Mouse (Mus musculus) CH12.LX (cell line): ENCODE measurements at regions not wholly inside any gene's neighbourhood (a gene's known extent, or its start where the extent isn't known, plus 50 kb on each side); places are given as distances from the start of the nearest gene placed in this dataset.

ENCODE experiments used
- DNase-seq: peaks from one replicate; pipeline ENCODE4 v3.0.0-alpha.2; 2013; ENCODE audit errors: extremely low read depth
- H3K27ac ChIP-seq: 2 replicates; pipeline ENCODE4 v1.5.1; 2012; ENCODE audit warnings: low read depth, mild to moderate bottlenecking, control low read depth, moderate library complexity; ENCODE audit not compliant: insufficient read depth
- H3K27me3 ChIP-seq: replicated peaks from 2 replicates; pipeline ENCODE3; 2012; ENCODE audit warnings: inconsistent platforms
- H3K36me3 ChIP-seq, 2 experiments: replicated peaks in 1 of 2; 2 replicates each; pipeline versions ENCODE3 to v1.6.1; 2012; ENCODE audit warnings: inconsistent platforms in 1 of 2, low read length in 1 of 2, mild to moderate bottlenecking in 1 of 2, mixed read lengths in 1 of 2, moderate library complexity in 1 of 2; ENCODE audit not compliant: control insufficient read depth in 1 of 2, insufficient read depth in 1 of 2
- H3K4me1 ChIP-seq, 2 experiments: 2 replicates each; pipeline ENCODE4 v1.6.1; 2012; ENCODE audit warnings: inconsistent platforms in 1 of 2, moderate library complexity in 1 of 2; ENCODE audit not compliant: insufficient read depth in 2 of 2, control insufficient read depth in 1 of 2
- H3K4me2 ChIP-seq: 2 replicates; pipeline ENCODE4 v1.6.1; 2012; ENCODE audit warnings: low read depth, mild to moderate bottlenecking, control low read depth; ENCODE audit not compliant: poor library complexity, insufficient read depth, severe bottlenecking
- H3K4me3 ChIP-seq, 3 experiments: fragments of 150-350 bp in 1 of 3; sonication (generic) in 1 of 3; replicated peaks in 1 of 3; 2 replicates each; pipeline versions ENCODE3 to v1.5.1; 2011 to 2012; ENCODE audit warnings: low read depth in 2 of 3, low read length in 2 of 3, mild to moderate bottlenecking in 2 of 3, moderate library complexity in 2 of 3, control low read depth in 1 of 3, improper control_type of control experiment in 1 of 3, inconsistent platforms in 1 of 3, mixed read lengths in 1 of 3; ENCODE audit not compliant: poor library complexity in 1 of 3
- H3K79me2 ChIP-seq: replicated peaks from 2 replicates; pipeline ENCODE4 v1.6.1; 2012; ENCODE audit warnings: mild to moderate bottlenecking, moderate library complexity; ENCODE audit not compliant: control insufficient read depth, poor library complexity, insufficient read depth, severe bottlenecking; ENCODE audit errors: extremely low read depth
- H3K9ac ChIP-seq: 2 replicates; pipeline ENCODE4 v1.6.1; 2012; ENCODE audit warnings: low read depth, mild to moderate bottlenecking, control low read depth, moderate library complexity; ENCODE audit not compliant: insufficient read depth
- H3K9me3 ChIP-seq: replicated peaks from 2 replicates; pipeline ENCODE3; 2012; ENCODE audit warnings: low read length, inconsistent platforms, mixed read lengths
- BHLHE40 ChIP-seq: IDR thresholded peaks from 2 replicates; pipeline ENCODE4 v1.6.1; 2011; ENCODE audit warnings: mild to moderate bottlenecking, low read depth, low read length, improper control_type of control experiment
- CHD1 ChIP-seq: IDR thresholded peaks from 2 replicates; pipeline ENCODE4 v1.6.1; 2012; ENCODE audit warnings: low read depth, low read length, improper control_type of control experiment, inconsistent platforms
- CHD2 ChIP-seq: IDR thresholded peaks from 2 replicates; pipeline ENCODE4 v1.6.1; 2011; ENCODE audit warnings: low read length, improper control_type of control experiment
- CTCF ChIP-seq, 2 experiments: IDR thresholded peaks in 1 of 2; conservative IDR thresholded peaks in 1 of 2; 2 replicates each; pipeline ENCODE4 v1.5.1; 2011 to 2012; ENCODE audit warnings: low read depth in 2 of 2, low read length in 2 of 2, improper control_type of control experiment in 1 of 2, inconsistent platforms in 1 of 2, mild to moderate bottlenecking in 1 of 2, moderate library complexity in 1 of 2
- E2F4 ChIP-seq: IDR thresholded peaks from 2 replicates; pipeline ENCODE4 v1.6.1; 2011; ENCODE audit warnings: low read depth, low read length, improper control_type of control experiment; ENCODE audit not compliant: insufficient replicate concordance
- ELF1 ChIP-seq: IDR thresholded peaks from 2 replicates; pipeline ENCODE4 v1.6.1; 2014; ENCODE audit warnings: low read depth, mild to moderate bottlenecking, inconsistent platforms, low read length, improper control_type of control experiment
- EP300 ChIP-seq: IDR thresholded peaks from 2 replicates; pipeline ENCODE4 v1.6.1; 2011; ENCODE audit warnings: low read length, improper control_type of control experiment
- ETS1 ChIP-seq: conservative IDR thresholded peaks from 2 replicates; pipeline ENCODE4 v1.6.1; 2012; ENCODE audit warnings: low read depth, mild to moderate bottlenecking, inconsistent platforms, low read length, improper control_type of control experiment, moderate library complexity
- GABPA ChIP-seq: IDR thresholded peaks from 2 replicates; pipeline ENCODE4 v1.6.1; 2012; ENCODE audit warnings: low read depth, low read length, improper control_type of control experiment, inconsistent platforms; ENCODE audit not compliant: insufficient replicate concordance
- HCFC1 ChIP-seq: IDR thresholded peaks from 2 replicates; pipeline ENCODE4 v1.6.1; 2012; ENCODE audit warnings: low read depth, mild to moderate bottlenecking, inconsistent platforms, low read length, improper control_type of control experiment
- IRF4 ChIP-seq: IDR thresholded peaks from 2 replicates; pipeline ENCODE4 v1.6.1; 2014; ENCODE audit warnings: low read depth, mild to moderate bottlenecking, inconsistent platforms, low read length, improper control_type of control experiment
- JUN ChIP-seq: IDR thresholded peaks from 2 replicates; pipeline ENCODE4 v1.6.1; 2011; ENCODE audit warnings: low read depth, mild to moderate bottlenecking, low read length, improper control_type of control experiment, moderate library complexity; ENCODE audit not compliant: insufficient read depth
- JUND ChIP-seq: conservative IDR thresholded peaks from 2 replicates; pipeline ENCODE4 v1.6.1; 2011; ENCODE audit warnings: low read depth, low read length, improper control_type of control experiment
- KAT2A ChIP-seq: IDR thresholded peaks from 2 replicates; pipeline ENCODE4 v1.6.1; 2012; ENCODE audit warnings: low read length, improper control_type of control experiment, inconsistent platforms; ENCODE audit not compliant: insufficient replicate concordance
- MAFK ChIP-seq: IDR thresholded peaks from 2 replicates; pipeline ENCODE4 v1.6.1; 2011; ENCODE audit warnings: low read length, improper control_type of control experiment; ENCODE audit not compliant: insufficient replicate concordance
- MAX ChIP-seq: IDR thresholded peaks from 2 replicates; pipeline ENCODE4 v1.6.1; 2011; ENCODE audit warnings: low read length, improper control_type of control experiment
- MAZ ChIP-seq: IDR thresholded peaks from 2 replicates; pipeline ENCODE4 v1.6.1; 2012; ENCODE audit warnings: low read depth, mild to moderate bottlenecking, inconsistent platforms, low read length, improper control_type of control experiment, moderate library complexity
- MEF2A ChIP-seq: IDR thresholded peaks from 2 replicates; pipeline ENCODE4 v1.6.1; 2014; ENCODE audit warnings: low read depth, mild to moderate bottlenecking, inconsistent platforms, low read length, improper control_type of control experiment, borderline replicate concordance
- MXI1 ChIP-seq: IDR thresholded peaks from 2 replicates; pipeline ENCODE4 v1.6.1; 2011; ENCODE audit warnings: mild to moderate bottlenecking, low read depth, low read length, improper control_type of control experiment
- MYC ChIP-seq: IDR thresholded peaks from 2 replicates; pipeline ENCODE4 v1.6.1; 2011; ENCODE audit warnings: low read depth, mild to moderate bottlenecking, improper control_type of control experiment, low read length
- NELFE ChIP-seq: IDR thresholded peaks from 2 replicates; pipeline ENCODE4 v1.6.1; 2011; ENCODE audit warnings: low read depth, low read length, improper control_type of control experiment
- NRF1 ChIP-seq: IDR thresholded peaks from 2 replicates; pipeline ENCODE4 v1.6.1; 2014; ENCODE audit warnings: low read depth, mild to moderate bottlenecking, inconsistent platforms, low read length, improper control_type of control experiment, moderate library complexity
- PAX5 ChIP-seq: IDR thresholded peaks from 2 replicates; pipeline ENCODE4 v1.6.1; 2012; ENCODE audit warnings: low read length, inconsistent platforms, mixed read lengths
- POLR2A ChIP-seq: IDR thresholded peaks from 2 replicates; pipeline ENCODE4 v1.6.1; 2011; ENCODE audit warnings: low read depth, mild to moderate bottlenecking, improper control_type of control experiment, low read length
- POLR2AphosphoS2 ChIP-seq: IDR thresholded peaks from 2 replicates; pipeline ENCODE4 v1.6.1; 2011; ENCODE audit warnings: low read depth, low read length, improper control_type of control experiment
- RAD21 ChIP-seq: IDR thresholded peaks from 2 replicates; pipeline ENCODE4 v1.6.1; 2011; ENCODE audit warnings: low read depth, mild to moderate bottlenecking, low read length, improper control_type of control experiment, moderate library complexity
- RCOR1 ChIP-seq: conservative IDR thresholded peaks from 2 replicates; pipeline ENCODE4 v1.6.1; 2012; ENCODE audit warnings: low read depth, mild to moderate bottlenecking, inconsistent platforms, low read length, improper control_type of control experiment
- SIN3A ChIP-seq: IDR thresholded peaks from 2 replicates; pipeline ENCODE4 v1.6.1; 2012; ENCODE audit warnings: low read length, improper control_type of control experiment, inconsistent platforms
- SMC3 ChIP-seq: IDR thresholded peaks from 2 replicates; pipeline ENCODE4 v1.6.1; 2011; ENCODE audit warnings: low read depth, low read length, improper control_type of control experiment
- TBP ChIP-seq: conservative IDR thresholded peaks from 2 replicates; pipeline ENCODE4 v1.6.1; 2011; ENCODE audit warnings: low read depth, low read length, improper control_type of control experiment
- TCF12 ChIP-seq: IDR thresholded peaks from 2 replicates; pipeline ENCODE4 v1.6.1; 2014; ENCODE audit warnings: low read depth, mild to moderate bottlenecking, inconsistent platforms, low read length, improper control_type of control experiment
- UBTF ChIP-seq: IDR thresholded peaks from 2 replicates; pipeline ENCODE4 v1.6.1; 2012; ENCODE audit warnings: low read depth, mild to moderate bottlenecking, inconsistent platforms, low read length, improper control_type of control experiment, moderate library complexity
- USF1 ChIP-seq: IDR thresholded peaks from 2 replicates; pipeline ENCODE4 v1.6.1; 2014; ENCODE audit warnings: low read depth, mild to moderate bottlenecking, inconsistent platforms, low read length, improper control_type of control experiment
- USF2 ChIP-seq: conservative IDR thresholded peaks from 2 replicates; pipeline ENCODE4 v1.6.1; 2011; ENCODE audit warnings: low read depth, low read length, improper control_type of control experiment
- ZC3H11A ChIP-seq: IDR thresholded peaks from 2 replicates; pipeline ENCODE4 v1.6.1; 2012; ENCODE audit warnings: low read depth, mild to moderate bottlenecking, inconsistent platforms, low read length, improper control_type of control experiment
- ZKSCAN1 ChIP-seq: IDR thresholded peaks from 2 replicates; pipeline ENCODE4 v1.6.1; 2012; ENCODE audit warnings: low read depth, inconsistent platforms, low read length, improper control_type of control experiment, borderline replicate concordance
- ZMIZ1 ChIP-seq: IDR thresholded peaks from 2 replicates; pipeline ENCODE4 v1.6.1; 2012; ENCODE audit warnings: low read depth, mild to moderate bottlenecking, inconsistent platforms, low read length, improper control_type of control experiment
- ZNF384 ChIP-seq: IDR thresholded peaks from 2 replicates; pipeline ENCODE4 v1.6.1; 2012; ENCODE audit warnings: low read depth, low read length, improper control_type of control experiment, inconsistent platforms
- dilution Hi-C: fragments of 300-500 bp; cut with MboI; formaldehyde crosslinking; loops from 2 replicates; pipeline ENCODE4 v1.14.3; 2020; ENCODE audit warnings: low sequenced_read_pairs; ENCODE audit not compliant: extremely low pct_unique_long_range_greater_than_20kb, extremely low pct_ligation_motif_present
- in situ Hi-C: fragments of 300-500 bp; cut with MboI; formaldehyde crosslinking; loops from 3 replicates; pipeline ENCODE4 v1.14.3; 2019; ENCODE audit warnings: low sequenced_read_pairs, low pct_ligation_motif_present, low pct_unique_long_range_greater_than_20kb, mixed read lengths

DNA sequence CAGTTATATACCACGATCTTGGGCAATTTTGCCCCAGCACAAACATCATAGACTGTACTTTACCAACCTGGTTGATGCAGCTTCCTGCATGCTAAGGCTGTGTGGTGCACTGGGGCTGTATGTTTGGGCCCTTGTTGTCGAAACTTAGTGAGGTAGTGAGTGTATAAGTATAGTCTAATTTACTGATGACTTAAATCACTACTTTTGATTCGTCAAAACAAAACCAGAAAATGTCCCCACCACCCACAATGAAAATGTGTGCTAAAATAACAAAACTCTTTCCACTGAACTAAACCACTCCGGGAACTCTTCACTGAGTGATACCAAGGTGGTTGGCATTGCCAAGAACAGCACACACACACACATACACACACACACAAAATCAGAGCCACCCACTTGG, 191.5 kb downstream of the Shq1 start:
- Histone ChIP-seq H3K27me3 (no peaks in the 10 kb centered on the region), H3K79me2 (no peaks in the 10 kb centered on the region), H3K9ac (no peak overlapping the region), H3K4me1 (peaks cover 42 to 84% of the 10 kb centered on the region in 2 experiments), H3K36me3 (no peaks in the 10 kb centered on the region), H3K4me2 (peak overlapping the region; percentile 23; the same call in 1 of the 2 replicates), H3K4me3 (no peak overlapping the region), H3K27ac (peak overlapping the region; percentile 58; the same call in 1 of the 2 replicates), H3K9me3 (no peaks in the 10 kb centered on the region)
- in situ Hi-C loops (no loop called here), dilution Hi-C loops (no loop called here)
- peak; percentile 67 for DNase-seq
- no peak for TF ChIP-seq UBTF
- no peak for TF ChIP-seq CHD1
- peak; percentile 99 for TF ChIP-seq EP300
- no peak for TF ChIP-seq POLR2A
- no peak for TF ChIP-seq CTCF (conservative IDR thresholded peaks at IDR 0.05 in 1 of 2, IDR thresholded peaks at IDR 0.05 in 1 of 2; ENCODE audit: low read depth in 2 of 2, low read length in 2 of 2)
- TF ChIP-seq ZKSCAN1: no peak
- TF ChIP-seq BHLHE40: peak; percentile 85
- TF ChIP-seq E2F4: no peak
- TF ChIP-seq ZNF384: peak; percentile 78
- no peak for TF ChIP-seq NRF1
- no peak for TF ChIP-seq GABPA
- TF ChIP-seq SMC3: no peak
- peak; percentile 77 for TF ChIP-seq SIN3A
- no peak for TF ChIP-seq USF1
- TF ChIP-seq CHD2: peak; percentile 88
- TF ChIP-seq MAFK: peak; percentile 83
- TF ChIP-seq PAX5: no peak
- TF ChIP-seq MEF2A: peak; percentile 95
- TF ChIP-seq RCOR1: peak; percentile 99
- TF ChIP-seq ZC3H11A: no peak
- no peak for TF ChIP-seq TBP
- TF ChIP-seq NELFE: no peak
- no peak for TF ChIP-seq POLR2AphosphoS2
- TF ChIP-seq ELF1: no peak
- TF ChIP-seq IRF4: peak; percentile 98
- TF ChIP-seq JUND: peak; percentile 98
- no peak for TF ChIP-seq ZMIZ1
- peak; percentile 76 for TF ChIP-seq MAX
- peak; percentile 84 for TF ChIP-seq TCF12
- no peak; the same call in none of the 2 replicates for TF ChIP-seq RAD21
- TF ChIP-seq JUN: peak; percentile 96
- TF ChIP-seq HCFC1: no peak; the same call in 1 of the 2 replicates
- TF ChIP-seq USF2: no peak
- TF ChIP-seq MXI1: no peak
- peak; percentile 91 for TF ChIP-seq ETS1
- TF ChIP-seq KAT2A: no peak
- peak; percentile 69; the same call in 1 of the 2 replicates for TF ChIP-seq MYC
- peak; percentile 75 for TF ChIP-seq MAZ
